Mouse (Mus musculus) forebrain, embryonic 11.5 days (tissue): ENCODE data around the gene A1cf. TPM values are rescaled to one million over a fixed set of nuclear protein-coding genes. Genes with fewer than 3 reads are reported as not detected.

Experiments
- ATAC-seq: fragments of 200-750 bp; cut with Nextera tagmentation; replicated peaks from 2 replicates; pipeline ENCODE4 v1.8.0; 2017; ENCODE audit warnings: moderate TSS enrichment; ENCODE audit not compliant: low FRiP score
- DNase-seq: peaks from one replicate; pipeline ENCODE4 v3.0.0-alpha.2; 2017; ENCODE audit warnings: low spot score
- H3K27ac ChIP-seq: fragments of 300-500 bp; sonication (generic); 2 replicates; pipeline ENCODE4 v1.5.1; 2014; ENCODE audit warnings: low read depth, low read length
- H3K27me3 ChIP-seq: fragments of 300-500 bp; sonication (generic); 2 replicates; pipeline ENCODE4 v1.6.1; 2014; ENCODE audit warnings: mild to moderate bottlenecking, low read length, mixed read lengths; ENCODE audit not compliant: control insufficient read depth, insufficient read depth
- H3K36me3 ChIP-seq: fragments of 300-500 bp; sonication (generic); 2 replicates; pipeline ENCODE4 v1.6.1; 2014; ENCODE audit warnings: mild to moderate bottlenecking, low read length, moderate library complexity, mixed read lengths; ENCODE audit not compliant: control insufficient read depth, insufficient read depth
- H3K4me1 ChIP-seq: fragments of 300-500 bp; sonication (generic); replicated peaks from 2 replicates; pipeline ENCODE4 v1.6.1; 2014; ENCODE audit warnings: low read length, mixed read lengths; ENCODE audit not compliant: control insufficient read depth, insufficient read depth
- H3K4me2 ChIP-seq: fragments of 300-500 bp; sonication (generic); 2 replicates; pipeline ENCODE4 v1.6.1; 2014; ENCODE audit warnings: low read depth, mild to moderate bottlenecking, low read length, moderate library complexity, mixed read lengths; ENCODE audit not compliant: severe bottlenecking
- H3K4me3 ChIP-seq: fragments of 300-500 bp; sonication (generic); 2 replicates; pipeline ENCODE4 v1.5.1; 2014; ENCODE audit warnings: low read depth, low read length
- H3K9ac ChIP-seq: fragments of 300-500 bp; sonication (generic); 2 replicates; pipeline ENCODE4 v1.6.1; 2014; ENCODE audit warnings: low read length
- H3K9me3 ChIP-seq: fragments of 300-500 bp; sonication (generic); 2 replicates; pipeline ENCODE4 v1.6.1; 2016; ENCODE audit warnings: low read length, mixed read lengths; ENCODE audit not compliant: control insufficient read depth
- WGBS: fragments of 180-500 bp; shearing (Covaris S2); extraction: QIAGEN DNeasy Blood & Tissue Kit; methylation state at CpG from one replicate; pipeline ENCODE4 v1.1.7; 2014; 5-methylcytosine and 5-hydroxymethylcytosine counted together
- polyA plus RNA-seq: library from polyadenylated mRNA; unstranded; fragments of >200 nt; fragmentation: Nextera tagmentation; extraction: Ambion mirVana; gene quantifications from 2 replicates; pipeline ENCODE4 v1.2.1, GENCODE M21; 2014

The A1cf gene
- polyA plus RNA-seq, 1 experiment from 2014 or later: not detected

GRCm38 (mm10) chr19:31920357-31920756 is 51.8 kb downstream of the A1cf start:
- no peaks in the 10 kb centered on the region for H3K27me3 ChIP-seq
- no peak overlapping the region for H3K4me3 ChIP-seq
- 96% methylated on average over 4 of the region's 4 CpGs for WGBS

DNA sequence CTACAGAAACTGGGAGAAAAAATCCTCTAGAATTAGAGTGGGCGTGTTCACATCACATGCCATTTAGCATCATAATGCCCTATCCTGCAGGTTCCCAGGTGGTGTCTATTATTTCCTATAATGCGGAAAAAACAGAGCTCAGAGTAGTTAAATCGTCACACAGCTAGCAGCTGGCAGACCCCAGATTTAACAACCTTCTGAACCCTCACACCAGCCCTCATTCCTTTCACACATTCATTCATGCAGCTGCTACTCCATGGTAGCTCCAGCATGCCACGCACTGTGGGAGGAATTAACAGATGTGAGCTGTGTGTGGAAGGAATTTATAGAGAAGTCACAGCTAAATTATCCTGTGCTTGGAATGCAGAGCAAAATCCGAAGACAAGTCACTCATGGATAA is 53.3 kb downstream of the A1cf start:
- H3K36me3 ChIP-seq: no peaks in the 10 kb centered on the region
- H3K4me2 ChIP-seq: no peak overlapping the region
- peak; percentile 51; the same call in 1 of the 2 replicates for ATAC-seq
- H3K9me3 ChIP-seq: no peaks in the 10 kb centered on the region
- H3K4me3 ChIP-seq: no peak overlapping the region
- no peak for DNase-seq
- H3K27me3 ChIP-seq: no peaks in the 10 kb centered on the region
- 46% methylated on average over 5 of the region's 5 CpGs for WGBS
- no peak overlapping the region for H3K9ac ChIP-seq
- H3K27ac ChIP-seq: no peak overlapping the region
- no peaks in the 10 kb centered on the region for H3K4me1 ChIP-seq

More at GRCm38 (mm10) chr19:31920357-31920756, 51.8 kb downstream of the A1cf start:
- Histone ChIP-seq H3K9ac (no peak overlapping the region), H3K36me3 (no peaks in the 10 kb centered on the region), H3K4me1 (no peaks in the 10 kb centered on the region), H3K4me2 (no peak overlapping the region), H3K27ac (no peak overlapping the region), H3K9me3 (no peaks in the 10 kb centered on the region)
- DNase-seq (no peak), ATAC-seq (no peak)

GRCm38 (mm10) chr19:31923615-31924352 is 55.2 kb downstream of the A1cf start:
- DNase-seq (no peak), ATAC-seq (no peak)
- no peaks in the 10 kb centered on the region for H3K9me3 ChIP-seq
- H3K27me3 ChIP-seq: no peaks in the 10 kb centered on the region
- H3K4me2 ChIP-seq: no peak overlapping the region
- H3K4me1 ChIP-seq: no peaks in the 10 kb centered on the region
- no peaks in the 10 kb centered on the region for H3K36me3 ChIP-seq
- no peak overlapping the region for H3K27ac ChIP-seq
- WGBS: 85% methylated on average over 6 of the region's 6 CpGs
- no peak overlapping the region for H3K4me3 ChIP-seq
- H3K9ac ChIP-seq: no peak overlapping the region

DNA sequence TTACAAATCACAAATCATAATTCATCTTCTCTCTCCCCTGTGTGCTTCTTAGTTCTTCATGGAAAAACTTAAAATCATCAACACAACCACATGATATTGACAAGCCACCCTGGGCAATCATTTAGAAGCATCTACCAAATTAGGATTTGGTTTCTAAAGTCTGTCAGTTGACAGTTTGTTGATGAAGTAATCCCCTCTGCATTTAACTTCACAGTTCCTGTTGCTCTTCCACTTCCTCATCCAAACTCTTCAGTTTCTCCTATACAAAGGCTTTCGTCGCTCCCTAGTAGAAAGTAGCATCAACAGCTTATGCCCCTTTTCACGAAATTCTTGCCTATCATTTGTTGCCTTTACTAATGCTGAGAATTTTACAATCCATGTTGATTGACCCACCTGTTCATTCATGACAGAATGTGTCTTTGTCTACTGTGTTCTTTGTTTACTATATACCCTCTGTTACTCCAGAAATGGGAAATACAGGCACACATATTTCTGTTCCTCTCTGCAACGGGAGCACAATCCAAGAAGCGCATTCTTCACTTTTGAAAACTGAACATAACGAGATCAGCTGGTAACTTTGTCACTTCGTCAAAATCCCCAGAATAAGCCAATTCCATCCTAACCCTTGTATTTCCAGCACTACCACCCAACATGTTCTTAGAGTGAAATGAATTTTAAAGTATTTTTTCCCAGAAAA is 82.4 kb downstream of the A1cf start:
- no peaks in the 10 kb centered on the region for H3K9me3 ChIP-seq
- H3K4me2 ChIP-seq: no peak overlapping the region
- ATAC-seq (no peak), DNase-seq (no peak)
- no peaks in the 10 kb centered on the region for H3K27me3 ChIP-seq
- H3K27ac ChIP-seq: no peak overlapping the region
- WGBS: 82% methylated on average over 7 of the region's 7 CpGs
- H3K4me3 ChIP-seq: no peak overlapping the region
- no peaks in the 10 kb centered on the region for H3K36me3 ChIP-seq
- H3K9ac ChIP-seq: no peak overlapping the region
- no peaks in the 10 kb centered on the region for H3K4me1 ChIP-seq

DNA sequence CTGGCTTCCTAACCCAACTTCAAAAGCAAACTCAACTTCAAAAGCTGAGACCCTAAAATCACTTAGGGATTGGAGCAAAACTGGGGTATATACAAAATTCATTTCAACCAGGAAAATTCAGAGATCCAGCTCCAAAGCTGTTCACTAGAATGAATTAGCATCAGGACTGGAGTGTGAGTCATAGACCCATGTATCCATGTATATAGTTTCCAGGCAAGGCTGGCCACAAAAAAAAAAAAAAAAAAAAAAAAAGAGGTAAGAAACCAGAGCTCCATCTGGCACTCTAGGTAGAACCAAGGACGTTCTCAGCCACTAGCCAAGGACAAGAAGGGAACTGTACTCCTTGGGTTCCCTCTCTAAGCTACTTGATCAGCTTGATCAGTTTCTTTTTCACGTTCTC is 85.2 kb downstream of the A1cf start:
- 85% methylated on average over 2 of the region's 2 CpGs for WGBS
- no peak overlapping the region for H3K4me3 ChIP-seq
- H3K4me1 ChIP-seq: no peaks in the 10 kb centered on the region
- DNase-seq: no peak
- no peak overlapping the region for H3K9ac ChIP-seq
- no peaks in the 10 kb centered on the region for H3K9me3 ChIP-seq
- H3K4me2 ChIP-seq: no peak overlapping the region
- no peaks in the 10 kb centered on the region for H3K36me3 ChIP-seq
- no peaks in the 10 kb centered on the region for H3K27me3 ChIP-seq
- ATAC-seq: no peak
- no peak overlapping the region for H3K27ac ChIP-seq

DNA sequence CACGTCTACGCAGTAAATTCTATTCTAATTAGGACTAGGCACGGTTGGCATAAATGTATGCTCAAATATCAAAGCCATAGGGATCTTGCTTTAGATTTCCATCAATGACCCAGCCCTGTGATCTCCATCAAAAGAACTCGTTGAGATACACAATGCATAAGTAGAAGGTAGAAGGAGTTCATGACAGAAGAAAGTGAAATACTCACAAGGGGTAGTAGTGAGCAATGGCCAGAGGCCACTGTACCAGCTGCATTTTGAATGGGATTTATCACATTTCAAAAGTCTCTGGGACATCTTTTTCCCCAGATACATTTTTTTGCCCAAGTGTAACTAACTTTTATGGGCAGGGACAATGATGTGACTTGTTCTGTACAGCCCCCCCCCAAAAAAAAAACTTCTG is 85.7 kb downstream of the A1cf start:
- Histone ChIP-seq H3K27ac (no peak overlapping the region), H3K9me3 (no peaks in the 10 kb centered on the region), H3K36me3 (no peaks in the 10 kb centered on the region), H3K9ac (no peak overlapping the region), H3K4me3 (no peak overlapping the region), H3K27me3 (no peaks in the 10 kb centered on the region), H3K4me1 (no peaks in the 10 kb centered on the region), H3K4me2 (no peak overlapping the region)
- DNase-seq: no peak
- whole genome bisulfite sequencing: 77% methylated on average over 4 of the region's 4 CpGs
- ATAC-seq: no peak

DNA sequence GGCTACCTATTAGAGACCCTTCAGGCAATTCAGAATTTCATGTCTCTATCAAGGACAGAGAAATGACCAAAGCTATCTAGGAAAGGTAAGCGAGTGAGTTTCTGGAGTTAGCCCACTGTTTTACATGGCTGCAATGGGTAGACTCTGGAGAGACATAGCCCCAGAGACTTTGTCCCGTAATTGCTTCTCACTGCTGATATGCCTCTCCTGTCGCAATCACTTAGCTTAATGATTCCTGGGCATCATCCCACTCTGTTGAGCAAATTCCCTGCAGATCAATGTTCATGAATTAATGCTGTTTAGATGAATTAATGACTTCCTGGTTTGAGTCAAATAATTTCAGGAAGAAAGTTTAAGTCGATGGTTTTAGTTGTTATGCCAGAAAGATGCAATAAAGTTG is 86.1 kb downstream of the A1cf start:
- Histone ChIP-seq H3K27ac (no peak overlapping the region), H3K9me3 (no peaks in the 10 kb centered on the region), H3K36me3 (no peaks in the 10 kb centered on the region), H3K4me3 (no peak overlapping the region), H3K9ac (no peak overlapping the region), H3K4me2 (no peak overlapping the region), H3K27me3 (no peaks in the 10 kb centered on the region), H3K4me1 (no peaks in the 10 kb centered on the region)
- 85% methylated on average over 4 of the region's 4 CpGs for WGBS
- no peak for ATAC-seq
- DNase-seq: no peak

- H3K27ac ChIP-seq: no peak overlapping the region
- no peaks in the 10 kb centered on the region for H3K36me3 ChIP-seq
- DNase-seq (no peak), ATAC-seq (no peak)
- H3K27me3 ChIP-seq: no peaks in the 10 kb centered on the region
- H3K9ac ChIP-seq: no peak overlapping the region
- H3K4me3 ChIP-seq: no peak overlapping the region
- H3K9me3 ChIP-seq: no peaks in the 10 kb centered on the region
- no peak overlapping the region for H3K4me2 ChIP-seq
- 83% methylated on average over 2 of the region's 2 CpGs for WGBS
- no peaks in the 10 kb centered on the region for H3K4me1 ChIP-seq
Observed at GRCm38 (mm10) chr19:31956359-31956758, 87.8 kb downstream of the A1cf start.

DNA sequence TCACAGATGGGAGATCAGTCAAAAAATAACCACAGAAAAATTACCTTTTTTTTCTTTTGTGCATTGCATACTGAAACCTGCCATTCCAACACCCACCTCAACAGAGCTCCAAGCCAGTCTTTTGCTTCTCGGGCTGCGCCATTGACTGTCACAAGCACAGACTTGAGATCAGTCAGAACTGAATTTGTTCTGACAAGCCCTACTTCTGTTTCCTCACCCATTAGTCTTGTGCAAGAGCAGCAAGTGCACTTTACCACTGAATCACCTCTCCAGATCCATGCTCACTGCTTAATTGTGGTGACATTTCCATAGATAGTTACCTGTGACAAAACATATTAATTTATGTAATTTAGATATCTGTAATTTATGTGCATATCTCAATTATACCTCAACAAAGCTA is 91.9 kb downstream of the A1cf start:
- no peak overlapping the region for H3K4me2 ChIP-seq
- ATAC-seq (no peak), DNase-seq (no peak)
- no peak overlapping the region for H3K27ac ChIP-seq
- H3K4me1 ChIP-seq: no peaks in the 10 kb centered on the region
- H3K9ac ChIP-seq: no peak overlapping the region
- 95% methylated on average over 2 of the region's 2 CpGs for WGBS
- no peaks in the 10 kb centered on the region for H3K36me3 ChIP-seq
- no peaks in the 10 kb centered on the region for H3K9me3 ChIP-seq
- H3K27me3 ChIP-seq: no peaks in the 10 kb centered on the region
- no peak overlapping the region for H3K4me3 ChIP-seq
